Mouse (Mus musculus) right cerebral cortex, postnatal 25 days (tissue): Measurements from ENCODE around the gene Heatr6.

Source experiments
- DNase-seq: peaks from one replicate; pipeline ENCODE4 v3.0.0; 2022

Heatr6 gene

DNA sequence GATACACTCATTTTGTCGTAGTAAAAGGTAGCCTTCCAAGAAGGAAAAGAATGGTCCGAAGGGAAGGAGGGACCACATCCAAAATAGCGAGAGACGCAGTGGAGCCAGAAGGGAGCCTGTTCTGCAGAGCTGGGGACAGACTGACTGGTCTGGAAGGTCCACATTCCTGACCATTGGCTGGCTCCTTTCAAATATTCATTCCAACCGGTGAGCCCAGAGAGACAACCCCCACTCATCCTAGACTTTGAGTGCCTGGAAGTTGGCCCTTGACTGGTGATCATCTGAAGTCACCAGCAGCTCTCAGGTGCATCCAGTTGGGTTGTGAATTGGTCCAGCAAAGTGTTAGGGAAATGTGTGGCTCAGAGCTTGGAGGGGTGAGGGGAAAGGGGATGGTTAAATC, 61.7 kb downstream of the Heatr6 start:
- no peak for DNase-seq

DNA sequence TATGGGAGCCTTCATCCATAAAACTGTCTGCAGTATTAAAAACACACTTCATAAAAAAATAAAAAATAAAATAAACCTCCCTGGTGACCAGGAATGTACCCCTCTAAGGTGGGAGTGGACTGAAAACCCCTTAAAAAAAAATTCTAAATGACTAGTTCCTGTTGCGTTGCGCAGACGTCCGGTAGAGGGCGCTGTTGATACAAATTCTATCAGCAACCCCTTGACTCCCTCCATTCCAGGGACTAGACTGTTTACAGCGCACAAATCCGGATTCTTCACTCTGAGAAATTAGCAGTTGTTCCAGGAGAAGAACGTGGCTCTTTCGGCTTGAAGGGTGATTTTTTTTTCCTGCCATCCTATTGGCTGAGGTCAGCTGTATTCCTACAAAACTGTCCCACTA, 62.1 kb downstream of the Heatr6 start:
- DNase-seq = no peak

DNA sequence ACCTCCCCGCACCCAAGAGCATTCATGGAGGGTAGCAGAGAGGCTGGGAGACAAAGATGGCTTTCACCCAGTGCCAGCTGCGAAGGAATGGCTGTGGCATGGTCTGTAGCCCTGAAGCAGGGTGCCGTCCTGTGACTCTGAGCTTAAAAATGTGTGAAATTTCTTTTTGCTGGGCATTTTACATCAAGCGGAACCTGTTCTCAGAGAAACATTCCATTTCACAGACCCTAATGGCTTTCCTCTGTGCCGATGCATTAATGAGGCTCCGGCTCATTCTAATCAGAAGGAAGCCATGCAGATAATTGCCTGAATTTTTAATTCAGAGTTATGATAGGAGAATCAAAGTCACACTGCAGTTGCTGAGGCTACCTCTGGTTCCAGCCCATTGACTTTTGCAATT, 63.6 kb downstream of the Heatr6 start:
- DNase-seq = no peak

DNA sequence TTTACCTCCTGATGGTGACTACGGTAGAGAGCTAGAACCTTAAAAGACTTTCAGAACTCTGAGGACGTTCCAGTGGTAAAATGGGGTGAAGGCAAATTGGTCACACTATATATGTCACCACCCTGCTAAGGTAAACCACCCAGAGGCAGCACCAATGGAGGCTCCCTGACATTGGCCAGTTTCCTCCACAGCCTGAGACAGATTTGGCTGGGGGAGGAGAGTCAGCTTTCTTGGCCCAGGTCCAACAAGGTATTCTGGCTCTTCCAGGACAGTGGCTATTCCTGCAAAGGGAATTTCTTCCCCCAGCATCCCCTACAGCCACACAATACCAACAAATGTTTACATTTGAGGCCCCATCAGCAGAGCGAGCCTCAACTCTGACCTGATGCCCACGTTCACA, 64.5 kb downstream of the Heatr6 start:
- DNase-seq = no peak

DNA sequence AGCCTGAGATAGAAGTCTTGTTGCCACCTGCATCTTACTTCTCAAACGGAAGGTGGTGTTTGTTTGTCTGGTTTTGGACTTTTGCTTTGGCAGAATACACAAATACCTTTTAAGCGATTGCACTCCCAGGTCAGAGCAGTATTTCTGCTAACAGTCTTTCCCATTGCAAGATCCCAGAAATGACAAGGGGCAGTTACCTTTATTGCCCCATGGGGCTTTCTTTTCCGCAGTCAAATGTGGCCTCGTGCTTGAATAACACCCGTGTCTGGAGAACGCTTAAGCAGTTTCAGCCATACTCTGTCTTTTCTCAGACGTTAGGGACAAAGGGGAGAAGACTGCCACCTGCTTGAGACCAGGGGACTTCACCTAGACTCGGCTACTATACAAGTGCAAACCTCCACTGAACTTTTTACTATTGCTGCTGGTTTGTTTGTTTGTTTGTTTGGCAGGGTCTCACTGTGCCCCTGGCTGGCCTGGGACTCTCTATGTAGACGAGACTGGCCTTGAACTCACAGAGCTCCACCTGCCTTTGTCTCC, 65.2 kb downstream of the Heatr6 start:
- DNase-seq = no peak

DNA sequence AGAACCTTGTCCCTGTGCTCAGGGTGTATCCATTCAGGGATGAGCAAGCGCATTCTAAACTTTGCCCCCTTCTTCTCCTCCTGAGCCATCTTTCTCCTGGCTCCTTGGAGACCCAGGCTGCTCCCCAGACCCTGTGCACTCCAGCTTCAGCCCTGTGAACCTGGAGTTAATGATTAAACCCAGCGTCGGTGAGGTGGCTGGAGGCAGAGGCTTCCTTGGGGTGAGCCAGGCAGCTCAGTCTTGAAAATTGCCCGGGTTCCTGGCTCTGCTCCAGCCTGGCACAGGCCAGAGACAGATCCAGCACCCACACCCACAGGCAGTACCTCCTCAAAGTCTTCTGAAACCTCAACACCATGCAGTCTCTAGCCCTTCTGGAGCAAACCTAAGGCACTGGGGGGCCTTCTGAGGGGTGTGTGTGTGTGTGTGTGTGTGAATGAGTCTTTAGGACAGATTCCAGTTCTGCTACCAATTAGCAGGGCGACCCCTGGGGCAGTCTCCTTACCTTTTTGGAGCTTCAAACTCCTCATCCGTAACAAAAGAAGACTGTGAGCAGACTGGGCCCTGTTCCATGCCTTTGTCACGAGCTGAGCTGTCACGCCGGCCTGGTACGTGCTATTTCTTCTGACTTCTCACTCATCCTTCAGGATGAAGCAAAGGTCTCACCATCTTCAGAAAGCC, 66.4 kb downstream of the Heatr6 start:
- no peak for DNase-seq

DNA sequence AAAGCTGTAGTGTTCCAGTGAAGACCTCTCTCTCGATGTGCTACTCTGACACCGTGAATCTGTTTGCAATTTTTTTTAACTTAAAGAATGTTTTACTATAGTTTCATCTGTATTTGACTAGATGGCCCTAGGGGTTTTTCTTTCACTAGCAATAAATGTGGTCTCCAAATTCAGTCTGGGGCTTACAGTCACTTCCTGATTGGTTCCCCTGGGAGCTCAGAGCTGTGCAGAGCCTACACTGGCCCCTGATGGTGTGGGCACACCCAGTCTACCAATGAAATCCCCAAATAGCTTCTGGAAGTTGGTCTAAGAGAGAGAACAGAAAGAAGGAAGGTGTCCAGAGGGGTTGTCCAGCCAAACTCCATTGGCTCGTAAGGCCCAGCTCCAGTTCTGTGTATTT, 72.6 kb downstream of the Heatr6 start:
- DNase-seq = no peak

DNA sequence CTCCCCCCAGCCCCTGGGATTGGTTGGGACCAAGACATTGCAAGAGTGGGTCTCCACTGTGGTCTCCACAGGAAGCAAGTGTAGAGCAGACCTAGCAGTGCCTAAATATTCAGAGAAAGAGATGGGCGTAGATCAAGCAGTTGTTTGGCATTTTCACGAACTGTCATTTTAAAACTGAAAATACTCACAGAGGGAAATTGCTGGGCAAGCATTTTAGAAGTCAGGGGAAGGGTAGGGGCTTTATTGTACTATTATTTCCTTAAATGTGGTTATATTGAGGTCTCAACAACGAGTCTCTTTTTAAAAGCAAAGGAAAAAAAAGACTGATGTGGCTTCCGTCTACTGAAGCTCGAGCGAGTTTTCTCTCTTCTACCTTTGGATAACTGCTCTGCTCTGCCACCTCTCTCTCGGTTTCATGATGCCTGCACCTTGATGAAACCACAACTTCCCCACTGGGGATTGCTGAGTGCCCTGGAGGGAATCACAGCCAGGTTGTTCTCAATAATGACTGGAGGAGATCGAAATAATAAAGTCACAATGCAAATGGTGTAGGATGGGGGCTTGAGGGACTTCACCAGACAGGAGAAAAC, 75.2 kb downstream of the Heatr6 start:
- DNase-seq = no peak

DNA sequence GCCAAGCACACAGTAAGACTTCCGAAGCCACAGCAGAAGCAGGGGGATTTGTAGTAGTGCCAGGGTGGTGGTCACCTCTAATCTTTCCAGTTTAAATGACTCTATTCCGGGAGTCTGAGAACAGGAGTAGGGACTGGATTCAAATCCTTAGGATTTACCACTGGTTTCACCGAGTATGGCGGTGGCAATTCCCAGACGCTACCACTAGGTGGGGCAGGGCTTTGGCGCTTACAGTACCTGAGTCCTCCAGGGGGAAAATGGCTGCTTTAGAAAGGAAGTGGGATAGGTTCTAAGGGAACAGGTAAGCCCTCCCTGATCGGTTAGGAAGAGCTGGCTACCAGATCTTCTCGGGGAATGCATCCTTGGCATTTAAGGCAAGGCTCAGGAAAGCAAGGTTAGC, 78.9 kb downstream of the Heatr6 start:
- DNase-seq = no peak
